Mouse (Mus musculus): ENCODE measurements at regions not wholly inside any gene's neighbourhood (a gene's known extent, or its start where the extent isn't known, plus 50 kb on each side); places are given as distances from the start of the nearest gene placed in this dataset.
"Not testable (repeated sequence)": the region's sequence is repeated elsewhere in the genome, so short reads cannot be mapped to it uniquely, and the experiment has no call there.

GRCm38 (mm10) chr10:85731163-85731562 is 98.1 kb upstream of the Pwp1 start:
- not testable (repeated sequence) for DNase-seq (ENCODE audit: low spot score)

DNA sequence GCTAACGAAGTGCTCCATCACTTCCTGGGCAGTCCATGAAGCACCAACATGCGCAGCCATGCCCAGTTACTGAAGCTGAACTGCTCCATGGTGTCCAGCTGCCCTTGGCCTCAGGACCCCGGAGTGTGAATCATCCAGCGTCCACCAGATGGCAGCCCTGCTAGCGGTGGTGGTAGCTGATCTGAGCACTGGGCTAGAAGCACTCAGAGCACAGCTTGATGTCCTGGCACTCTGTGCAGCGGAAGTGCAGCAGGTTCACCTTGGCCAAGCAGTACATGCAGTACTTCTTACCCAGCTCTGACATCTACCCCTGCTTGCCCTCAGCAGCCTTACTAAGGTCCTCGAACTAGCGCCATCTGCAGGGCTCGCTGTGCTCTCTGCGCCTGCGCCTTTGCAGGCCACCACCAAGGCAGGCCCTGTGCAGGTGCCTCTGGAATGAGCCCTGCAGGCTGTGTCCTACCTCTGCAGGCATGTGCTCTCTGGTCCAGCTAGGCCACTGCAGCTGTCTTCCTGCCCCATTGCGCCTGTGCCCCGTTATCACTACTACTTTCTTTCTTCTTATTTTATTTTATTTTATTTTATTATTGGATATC is 97.4 kb upstream of the Pwp1 start:
- DNase-seq (ENCODE audit: low spot score), result not testable (repeated sequence)

DNA sequence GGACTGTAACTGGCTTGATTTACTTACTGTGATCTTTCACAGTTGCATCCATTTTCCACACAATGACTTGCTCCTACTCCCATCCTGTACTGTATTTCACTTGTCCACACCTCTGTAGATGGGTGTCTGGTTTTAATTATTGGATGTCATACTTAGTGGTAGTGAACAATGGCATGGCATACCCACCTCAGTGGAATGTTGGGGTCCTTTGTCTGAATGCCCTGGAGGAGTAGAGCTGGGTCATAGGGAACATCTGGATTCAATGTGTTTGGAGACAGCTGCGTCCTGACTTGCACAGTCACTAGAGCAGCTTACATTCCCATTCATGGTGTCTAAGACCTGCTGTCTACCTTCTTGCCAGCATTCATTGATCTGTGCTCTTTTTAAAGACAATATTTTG is 91.5 kb upstream of the Pwp1 start:
- no peak for DNase-seq (ENCODE audit: low spot score)

DNA sequence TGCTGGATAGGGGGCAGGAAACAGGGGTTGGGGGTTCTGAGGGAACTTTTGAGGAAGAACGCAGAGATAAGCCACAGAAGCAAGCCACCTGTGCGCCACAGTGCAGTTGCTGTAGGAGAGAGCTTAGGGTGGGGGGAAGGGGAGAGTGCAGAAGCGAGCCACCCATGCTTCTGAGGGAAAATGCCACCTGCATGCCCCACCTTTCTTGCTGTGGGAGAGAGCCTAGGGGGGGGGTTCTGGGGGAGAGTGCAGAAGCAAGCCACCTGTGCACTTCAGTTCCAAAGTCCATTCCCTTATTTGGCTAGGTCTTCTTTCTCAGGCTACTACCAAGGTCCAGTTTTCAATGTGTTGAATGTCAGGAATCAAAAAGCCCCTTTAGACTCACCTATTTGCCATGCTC is 90.3 kb upstream of the Pwp1 start:
- no peak for DNase-seq (ENCODE audit: low spot score)

GRCm38 (mm10) chr10:85739565-85739964 is 89.7 kb upstream of the Pwp1 start:
- DNase-seq (ENCODE audit: low spot score), result peak; percentile 12

DNA sequence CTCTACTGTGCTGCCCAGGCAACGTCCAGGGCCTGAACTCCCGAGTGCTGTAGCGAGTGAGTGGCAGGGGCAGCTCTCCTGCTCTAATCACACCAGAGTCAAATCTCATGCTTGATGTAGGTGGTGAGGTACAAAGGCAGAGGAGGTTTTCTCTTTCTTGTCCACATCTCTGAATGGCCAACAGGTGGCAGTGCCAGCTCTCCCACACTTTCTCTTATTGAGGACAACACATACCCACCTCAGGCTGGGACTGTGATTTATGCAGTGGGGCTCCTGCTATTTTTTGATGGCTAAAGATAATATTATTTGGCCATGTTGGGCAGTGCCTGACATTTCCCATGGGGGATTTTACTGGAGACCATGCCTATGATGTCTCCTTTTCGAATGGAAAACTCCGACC is 87.3 kb upstream of the Pwp1 start:
- no peak for DNase-seq (ENCODE audit: low spot score)

- DNase-seq (ENCODE audit: low spot score), result not testable (repeated sequence)
Observed at GRCm38 (mm10) chr10:85745390-85745789, 83.9 kb upstream of the Pwp1 start.

DNA sequence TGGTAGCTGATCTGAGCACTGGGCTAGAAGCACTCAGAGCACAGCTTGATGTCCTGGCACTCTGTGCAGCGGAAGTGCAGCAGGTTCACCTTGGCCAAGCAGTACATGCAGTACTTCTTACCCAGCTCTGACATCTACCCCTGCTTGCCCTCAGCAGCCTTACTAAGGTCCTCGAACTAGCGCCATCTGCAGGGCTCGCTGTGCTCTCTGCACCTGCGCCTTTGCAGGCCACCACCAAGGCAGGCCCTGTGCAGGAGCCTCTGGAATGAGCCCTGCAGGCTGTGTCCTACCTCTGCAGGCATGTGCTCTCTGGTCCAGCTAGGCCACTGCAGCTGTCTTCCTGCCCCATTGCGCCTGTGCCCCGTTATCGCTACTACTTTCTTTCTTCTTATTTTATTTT is 83.5 kb upstream of the Pwp1 start:
- DNase-seq (ENCODE audit: low spot score), result not testable (repeated sequence)

- not testable (repeated sequence) for DNase-seq (ENCODE audit: low spot score)
Observed at GRCm38 (mm10) chr10:85749549-85749948, 79.7 kb upstream of the Pwp1 start.

DNA sequence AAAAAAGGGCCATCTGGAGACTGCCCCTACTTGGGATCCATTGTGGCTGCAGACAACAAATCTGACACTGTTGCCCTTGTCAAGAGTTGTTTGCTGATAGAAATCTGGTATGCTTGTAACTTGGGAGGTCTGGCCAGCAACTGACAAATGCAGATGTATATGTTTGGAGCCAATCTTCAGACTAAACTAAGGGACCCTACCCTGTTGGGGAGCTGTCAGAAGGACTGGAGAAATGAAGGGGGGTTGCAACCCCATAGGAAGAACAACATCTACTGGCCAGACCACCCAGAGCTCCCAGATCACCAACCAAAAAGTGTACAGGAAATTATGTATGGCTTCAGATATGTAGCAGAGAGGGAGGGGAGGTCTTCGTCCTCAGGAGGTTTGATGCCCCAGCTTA is 54.3 kb upstream of the Pwp1 start:
- DNase-seq (ENCODE audit: low spot score), result no peak

All from layer of hippocampus, adult 9-10 months (tissue).